Mouse (Mus musculus) cerebellum, adult (tissue): ENCODE results near the gene Sfr1.

Source experiments
- ATAC-seq: cut with Nextera tagmentation; 2 replicates; pipeline ENCODE4 v1.9.2; 2017; ENCODE audit warnings: mild to moderate bottlenecking, moderate library complexity, mixed read lengths; ENCODE audit not compliant: insufficient number of reproducible peaks, low FRiP score, low TSS enrichment

Sfr1 gene

DNA sequence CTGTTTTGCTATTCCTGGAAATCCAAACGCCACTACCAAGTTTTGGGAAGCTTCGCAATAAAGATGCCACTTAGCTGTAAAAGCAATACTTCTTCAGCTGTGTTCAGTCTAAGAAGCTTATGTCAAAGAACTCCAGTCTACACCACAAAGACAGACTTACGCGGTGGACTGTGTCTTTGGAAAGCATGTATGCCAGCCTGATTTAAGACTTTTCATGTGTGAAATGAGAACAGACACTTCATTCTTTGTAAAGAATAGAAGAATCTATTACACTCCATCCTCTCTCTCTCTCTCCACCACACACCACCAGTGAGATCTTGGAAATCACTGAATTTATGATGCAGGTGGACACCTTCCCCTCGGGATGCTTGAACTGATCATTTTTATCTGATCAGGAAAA, 18.9 kb downstream of the Sfr1 start:
- ATAC-seq, result no peak

DNA sequence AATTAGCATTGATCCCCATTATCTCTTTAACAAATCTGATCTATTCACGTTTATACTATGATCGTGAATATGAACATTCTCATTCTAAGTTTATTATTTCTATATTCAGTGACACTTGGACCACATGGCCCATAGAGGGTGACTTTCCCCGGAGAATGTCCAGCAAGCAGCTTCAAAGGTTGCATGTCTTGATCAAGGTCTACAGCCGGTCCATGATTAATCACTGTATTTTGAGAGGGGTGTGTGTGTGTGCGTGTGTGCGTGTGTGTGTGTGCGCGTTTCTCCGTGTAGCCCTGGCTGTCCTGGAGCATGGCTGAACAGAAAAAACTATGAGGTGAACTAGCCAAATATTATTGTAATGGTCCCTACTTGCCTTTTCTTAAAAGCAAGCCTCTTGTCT, 21.0 kb downstream of the Sfr1 start:
- no peak for ATAC-seq

DNA sequence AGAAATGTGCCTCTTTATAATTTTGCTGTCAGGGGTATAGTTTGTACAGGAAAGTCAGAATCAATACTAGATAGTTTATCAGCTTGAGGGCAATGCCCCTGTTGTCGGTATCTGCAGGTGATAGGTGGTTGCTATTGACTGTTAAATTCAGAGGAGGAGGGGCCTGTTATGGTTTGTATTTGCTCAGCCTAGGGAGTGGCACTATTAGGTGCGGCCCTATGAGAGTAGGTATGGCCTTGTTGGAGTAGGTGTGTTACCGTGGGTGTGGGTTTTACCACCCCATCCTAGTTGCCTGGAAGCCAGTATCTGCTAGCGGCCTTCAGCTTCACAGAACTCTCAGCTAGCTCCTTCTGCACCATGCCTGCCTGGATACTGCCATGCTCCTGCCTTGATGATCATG, 22.4 kb downstream of the Sfr1 start:
- no peak for ATAC-seq

DNA sequence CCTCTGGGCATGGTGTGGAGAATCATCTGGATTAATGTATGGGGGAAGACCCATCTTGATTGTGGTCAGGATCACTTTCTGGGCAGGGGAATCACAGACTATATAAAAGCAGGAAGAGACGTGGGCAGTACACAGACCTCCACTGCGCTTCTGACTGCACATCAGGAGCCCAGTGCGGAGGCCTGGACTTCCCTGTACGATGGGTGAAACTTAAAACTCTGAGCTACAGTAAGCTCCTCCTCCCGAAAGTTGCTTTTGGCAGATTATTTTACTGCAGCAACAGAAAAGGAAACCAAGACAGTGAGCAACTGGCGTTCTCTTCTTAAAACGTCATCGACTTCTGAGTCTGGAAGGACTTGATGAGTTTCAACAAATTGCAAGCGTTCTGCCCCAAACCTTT, 23.4 kb downstream of the Sfr1 start:
- ATAC-seq, result no peak

DNA sequence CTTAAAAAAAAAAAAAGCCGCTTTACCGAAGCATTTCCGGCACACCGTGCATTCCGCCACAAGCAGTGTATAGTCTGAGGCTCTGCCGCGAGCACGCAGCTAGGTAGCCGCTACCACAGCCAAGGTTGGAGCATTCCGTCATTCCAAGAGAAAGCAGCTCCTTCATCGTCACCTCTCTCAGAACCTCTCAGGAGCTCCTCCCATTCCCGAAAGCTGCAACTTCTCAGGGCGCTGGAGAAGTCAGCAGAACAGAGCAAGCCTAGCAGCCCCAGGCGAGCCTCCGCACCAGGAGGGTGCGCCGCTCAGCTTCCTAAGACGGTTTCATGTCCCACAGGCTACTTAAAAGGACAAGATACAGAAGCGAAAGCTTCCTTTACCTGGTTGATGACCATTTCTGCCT, 24.1 kb downstream of the Sfr1 start:
- ATAC-seq, result no peak

DNA sequence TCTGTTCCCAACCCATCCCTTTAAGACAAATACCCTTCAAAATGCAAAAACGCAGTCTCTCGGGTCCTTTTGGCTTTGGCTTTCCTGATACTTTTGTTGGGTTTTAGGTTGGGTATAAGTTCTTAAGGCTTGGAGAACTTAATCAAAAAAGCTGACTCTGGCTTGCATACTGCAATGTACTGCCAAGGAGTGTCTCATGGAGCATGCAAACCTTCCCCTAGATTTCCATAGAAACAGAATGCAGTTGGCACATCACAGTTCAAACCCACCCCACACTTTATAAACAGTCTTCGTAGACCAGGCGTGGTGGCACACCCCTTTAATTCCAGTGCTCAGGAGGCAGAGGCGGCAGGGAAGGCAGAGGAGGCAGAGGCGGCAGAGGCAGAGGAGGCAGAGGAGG, 46.4 kb downstream of the Sfr1 start:
- ATAC-seq, result no peak

DNA sequence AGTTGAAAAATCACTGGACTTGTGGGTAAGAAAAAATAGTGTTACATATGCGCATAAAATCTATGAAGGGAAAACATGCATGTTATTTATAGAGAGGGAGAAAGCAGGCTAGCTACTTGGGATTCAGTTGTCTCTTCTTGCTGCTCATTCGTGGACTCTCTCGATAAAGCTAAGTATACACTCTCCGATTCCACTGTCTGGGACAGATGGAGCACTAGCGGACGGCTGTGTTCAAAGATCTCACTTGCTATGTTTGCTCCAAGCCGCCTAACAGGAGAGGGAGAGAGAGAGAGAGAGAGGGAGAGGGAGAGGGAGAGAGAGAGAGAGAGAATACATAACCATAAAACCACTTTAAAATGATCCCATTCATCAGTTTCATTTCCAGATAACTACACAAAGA, 48.7 kb downstream of the Sfr1 start:
- no peak for ATAC-seq

DNA sequence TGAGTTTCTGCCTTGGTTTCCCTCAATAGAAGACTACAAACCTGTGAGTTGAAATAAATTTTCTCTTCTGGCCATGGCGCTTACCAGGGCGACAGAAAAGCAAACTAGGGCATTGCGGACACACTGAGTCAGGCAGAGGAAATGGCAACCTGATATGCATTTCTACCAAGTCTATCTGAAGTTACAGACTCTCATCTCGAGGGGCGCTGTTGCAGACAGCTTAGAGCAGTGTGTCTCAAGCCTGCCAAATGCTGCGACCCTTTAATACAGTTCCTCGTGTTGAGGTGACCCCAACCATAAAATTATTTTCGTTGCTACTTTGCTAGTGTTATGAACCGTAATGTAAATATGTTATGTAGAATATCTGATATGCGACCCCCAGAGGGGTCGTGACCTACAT, 49.5 kb downstream of the Sfr1 start:
- ATAC-seq, result no peak

DNA sequence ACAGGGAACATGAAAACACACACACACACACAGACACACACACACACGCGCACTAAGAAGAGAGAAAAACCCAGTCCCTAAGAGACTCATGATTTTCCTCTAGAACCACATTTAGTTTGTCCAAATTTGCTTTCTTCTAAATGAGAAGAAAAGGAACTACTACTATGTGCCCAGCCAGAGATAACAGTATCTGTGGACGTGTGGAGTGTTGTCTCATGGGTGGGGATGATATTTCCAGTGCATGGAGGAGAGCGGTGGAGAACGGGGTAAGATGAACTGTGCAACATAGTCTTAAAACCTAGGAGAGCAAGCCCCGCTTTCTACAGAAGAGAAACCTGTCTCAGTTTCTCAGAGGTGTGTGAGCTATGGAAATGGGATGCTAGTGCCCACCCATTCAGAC, 52.4 kb downstream of the Sfr1 start:
- no peak for ATAC-seq
